Mouse (Mus musculus): Measurements from ENCODE around the gene 1810062G17Rik. TPM values are rescaled to one million over a fixed set of nuclear protein-coding genes. Genes with fewer than 3 reads are reported as not detected.

1810062G17Rik gene
- total and polyA plus RNA-seq, 3 experiments = 1.0 to 2.3 TPM; not detected in 1

DNA sequence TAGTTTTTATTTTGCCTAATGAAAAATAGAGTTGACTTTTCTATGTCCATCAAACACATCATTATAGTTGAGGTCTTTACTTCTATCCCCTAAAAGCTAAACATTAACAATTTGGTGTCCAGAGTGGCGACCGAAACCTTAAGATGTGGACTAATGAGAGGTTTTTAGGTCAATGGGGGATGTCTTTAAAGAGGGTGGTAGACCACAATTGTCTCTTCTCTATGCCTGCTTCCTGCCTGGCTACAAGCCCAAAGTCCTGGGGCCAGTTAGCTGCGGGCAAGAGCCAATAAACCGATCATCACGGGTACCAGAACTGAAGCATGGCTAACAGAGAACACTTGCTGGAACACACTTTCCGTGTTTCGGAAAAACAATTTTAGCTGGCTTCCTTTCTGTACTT is 15.0 kb upstream of the 1810062G17Rik start:
- Histone ChIP-seq H3K79me2 (ENCODE audit: control insufficient read depth, insufficient read depth, low read length, poor library complexity) (no peaks in the 10 kb centered on the region), H3K9me3 (replicated peaks; ENCODE audit: insufficient read depth, low read length) (no peaks in the 10 kb centered on the region), H3K36me3 (ENCODE audit: control insufficient read depth in 1 of 2, insufficient read depth in 2 of 2, low read length in 2 of 2) (peaks cover 0 to 2% of the 10 kb centered on the region in 2 experiments; a peak in 1 of 4 replicates), H3K27me3 (ENCODE audit: control insufficient read depth in 1 of 2, insufficient read depth in 2 of 2, low read length in 2 of 2) (no peaks in the 10 kb centered on the region), H3K27ac (ENCODE audit: control insufficient read depth, low read depth, low read length) (no peak overlapping the region), H3K4me1 (ENCODE audit: control insufficient read depth in 1 of 2, insufficient read depth in 2 of 2, low read length in 2 of 2) (peaks cover 0 to 4% of the 10 kb centered on the region in 2 experiments; a peak in 1 of 4 replicates), H3K4me3 (ENCODE audit: control insufficient read depth in 1 of 2, insufficient read depth in 1 of 2, low read depth in 2 of 2, low read length in 2 of 2) (no peak overlapping the region), H3K9ac (ENCODE audit: control insufficient read depth, low read depth, low read length, poor library complexity, severe bottlenecking) (no peak overlapping the region)
- no peak for DNase-seq (ENCODE audit: low read depth, low spot score)
- no peak for TF ChIP-seq MAFK (IDR thresholded peaks at IDR 0.05; ENCODE audit: borderline replicate concordance, low read depth, low read length)
- TF ChIP-seq ZKSCAN1 (IDR thresholded peaks at IDR 0.05; ENCODE audit: low read depth, low read length) = no peak
- no peak for TF ChIP-seq USF2 (IDR thresholded peaks at IDR 0.05; ENCODE audit: borderline replicate concordance in 1 of 2, insufficient read depth in 1 of 2, low read depth in 1 of 2, low read length in 2 of 2)
- TF ChIP-seq EP300 (IDR thresholded peaks at IDR 0.05; ENCODE audit: low read depth in 1 of 2, low read length in 2 of 2) = no peak
- no peak for TF ChIP-seq MEF2A (IDR thresholded peaks at IDR 0.05; ENCODE audit: extremely low read depth, insufficient replicate concordance, low read depth, low read length, poor library complexity, severe bottlenecking)
- TF ChIP-seq BHLHE40 (IDR thresholded peaks at IDR 0.05; ENCODE audit: borderline replicate concordance, low read depth, low read length) = no peak
- TF ChIP-seq POLR2AphosphoS5 (IDR thresholded peaks at IDR 0.05; ENCODE audit: borderline replicate concordance, low read depth, low read length) = no peak
- TF ChIP-seq RCOR1 (IDR thresholded peaks at IDR 0.05; ENCODE audit: low read depth, low read length) = no peak
- no peak for TF ChIP-seq POLR2A (IDR thresholded peaks at IDR 0.05; ENCODE audit: control insufficient read depth in 1 of 2, insufficient read depth in 1 of 2, low read depth in 1 of 2, low read length in 2 of 2, poor library complexity in 1 of 2)
- no peak for TF ChIP-seq TBP (IDR thresholded peaks at IDR 0.05; ENCODE audit: low read depth, low read length)
- TF ChIP-seq GABPA (IDR thresholded peaks at IDR 0.05; ENCODE audit: low read depth, low read length) = no peak
- TF ChIP-seq ETS1 (IDR thresholded peaks at IDR 0.05; ENCODE audit: low read depth, low read length) = no peak
- TF ChIP-seq MAZ (IDR thresholded peaks at IDR 0.05; ENCODE audit: low read depth, low read length) = no peak
- no peak for TF ChIP-seq KAT2A (conservative IDR thresholded peaks at IDR 0.05; ENCODE audit: low read depth, low read length)
- no peak for TF ChIP-seq ELF1 (IDR thresholded peaks at IDR 0.05; ENCODE audit: low read depth, low read length)
- no peak for TF ChIP-seq CHD1 (IDR thresholded peaks at IDR 0.05; ENCODE audit: low read depth, low read length)
- no peak for TF ChIP-seq ZNF384 (IDR thresholded peaks at IDR 0.05; ENCODE audit: low read depth, low read length)

DNA sequence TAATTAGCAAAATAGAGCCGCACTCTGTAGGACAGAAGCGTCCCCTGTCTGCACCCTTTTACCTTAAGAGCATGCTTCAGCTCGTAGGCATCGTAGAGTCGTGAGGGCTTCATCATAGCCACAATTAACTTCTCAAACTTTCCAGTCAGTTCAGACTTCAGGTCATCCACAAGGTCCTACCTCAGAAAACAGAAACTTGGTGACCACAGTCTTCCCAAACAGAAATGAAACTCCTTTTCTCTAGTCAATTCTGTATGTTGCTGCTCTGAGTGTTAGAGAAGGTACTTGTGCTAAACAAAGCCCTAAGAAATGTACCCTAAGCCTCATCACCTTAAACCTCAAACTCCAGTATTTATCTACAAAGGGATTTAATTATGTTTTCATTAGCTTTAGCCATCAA is 13.9 kb upstream of the 1810062G17Rik start:
- Histone ChIP-seq H3K4me3 (ENCODE audit: control insufficient read depth in 1 of 2, insufficient read depth in 1 of 2, low read depth in 2 of 2, low read length in 2 of 2) (no peak overlapping the region), H3K9me3 (replicated peaks; ENCODE audit: insufficient read depth, low read length) (no peaks in the 10 kb centered on the region), H3K9ac (ENCODE audit: control insufficient read depth, low read depth, low read length, poor library complexity, severe bottlenecking) (no peak overlapping the region), H3K4me1 (ENCODE audit: control insufficient read depth in 1 of 2, insufficient read depth in 2 of 2, low read length in 2 of 2) (peaks cover 0 to 7% of the 10 kb centered on the region in 2 experiments; a peak in 1 of 4 replicates), H3K36me3 (ENCODE audit: control insufficient read depth in 1 of 2, insufficient read depth in 2 of 2, low read length in 2 of 2) (peaks cover 0 to 2% of the 10 kb centered on the region in 2 experiments; a peak in 1 of 4 replicates), H3K27me3 (ENCODE audit: control insufficient read depth in 1 of 2, insufficient read depth in 2 of 2, low read length in 2 of 2) (no peaks in the 10 kb centered on the region), H3K79me2 (ENCODE audit: control insufficient read depth, insufficient read depth, low read length, poor library complexity) (no peaks in the 10 kb centered on the region), H3K27ac (ENCODE audit: control insufficient read depth, low read depth, low read length) (no peak overlapping the region)
- no peak for DNase-seq (ENCODE audit: low read depth, low spot score)
- no peak for TF ChIP-seq MAZ (IDR thresholded peaks at IDR 0.05; ENCODE audit: low read depth, low read length)
- no peak for TF ChIP-seq EP300 (IDR thresholded peaks at IDR 0.05; ENCODE audit: low read depth in 1 of 2, low read length in 2 of 2)
- TF ChIP-seq TBP (IDR thresholded peaks at IDR 0.05; ENCODE audit: low read depth, low read length) = no peak
- no peak for TF ChIP-seq SIN3A (IDR thresholded peaks at IDR 0.05; ENCODE audit: low read length)
- no peak for TF ChIP-seq ZKSCAN1 (IDR thresholded peaks at IDR 0.05; ENCODE audit: low read depth, low read length)
- no peak for TF ChIP-seq BHLHE40 (IDR thresholded peaks at IDR 0.05; ENCODE audit: borderline replicate concordance, low read depth, low read length)
- TF ChIP-seq CHD1 (IDR thresholded peaks at IDR 0.05; ENCODE audit: low read depth, low read length) = no peak
- no peak for TF ChIP-seq JUND (IDR thresholded peaks at IDR 0.05; ENCODE audit: low read depth, low read length)
- TF ChIP-seq KAT2A (conservative IDR thresholded peaks at IDR 0.05; ENCODE audit: low read depth, low read length) = no peak
- TF ChIP-seq MYC (IDR thresholded peaks at IDR 0.05; ENCODE audit: low read depth, low read length) = no peak
- TF ChIP-seq CTCF (IDR thresholded peaks at IDR 0.05 in 2 of 3, conservative IDR thresholded peaks at IDR 0.05 in 1 of 3; ENCODE audit: control insufficient read depth in 1 of 3, insufficient read depth in 1 of 3, low read depth in 2 of 3, low read length in 3 of 3, poor library complexity in 1 of 3, severe bottlenecking in 1 of 3) = no peak
- no peak for TF ChIP-seq UBTF (IDR thresholded peaks at IDR 0.05; ENCODE audit: borderline replicate concordance, insufficient read depth, low read depth, low read length)
- TF ChIP-seq USF2 (IDR thresholded peaks at IDR 0.05; ENCODE audit: borderline replicate concordance in 1 of 2, insufficient read depth in 1 of 2, low read depth in 1 of 2, low read length in 2 of 2) = no peak
- no peak for TF ChIP-seq GABPA (IDR thresholded peaks at IDR 0.05; ENCODE audit: low read depth, low read length)
- no peak for TF ChIP-seq ZC3H11A (IDR thresholded peaks at IDR 0.05; ENCODE audit: low read depth, low read length)

All from MEL (cell line).